Mouse (Mus musculus) liver, postnatal 0 days (tissue): ENCODE data around the gene Mixl1. TPM values are rescaled to one million over a fixed set of nuclear protein-coding genes. Genes with fewer than 3 reads are reported as not detected.

ENCODE experiments used
- ATAC-seq: fragments of 200-750 bp; cut with Nextera tagmentation; 2 replicates; pipeline ENCODE4 v1.8.0; 2017; ENCODE audit warnings: mild to moderate bottlenecking, moderate library complexity
- DNase-seq: peaks from one replicate; pipeline ENCODE4 v3.0.0-alpha.2; 2016
- H3K27ac ChIP-seq: fragments of 300-500 bp; sonication (generic); 2 replicates; pipeline ENCODE4 v1.5.1; 2014; ENCODE audit warnings: antibody characterized with exemption, moderate library complexity, mild to moderate bottlenecking, low read depth
- H3K27me3 ChIP-seq: fragments of 300-500 bp; sonication (generic); 2 replicates; pipeline ENCODE4 v1.6.1; 2014; ENCODE audit warnings: low read length, control low read depth, mixed read lengths; ENCODE audit not compliant: insufficient read depth
- H3K36me3 ChIP-seq: fragments of 300-500 bp; sonication (generic); replicated peaks from 2 replicates; pipeline ENCODE4 v1.6.1; 2014; ENCODE audit warnings: mild to moderate bottlenecking, control low read depth, low read length, moderate library complexity, mixed read lengths; ENCODE audit not compliant: insufficient read depth
- H3K4me1 ChIP-seq: fragments of 300-500 bp; sonication (generic); 2 replicates; pipeline ENCODE4 v1.6.1; 2014; ENCODE audit warnings: antibody characterized with exemption, mild to moderate bottlenecking, control low read depth; ENCODE audit not compliant: insufficient read depth
- H3K4me2 ChIP-seq: fragments of 300-500 bp; sonication (generic); 2 replicates; pipeline ENCODE4 v1.6.1; 2014; ENCODE audit warnings: low read depth, mild to moderate bottlenecking, low read length, moderate library complexity, mixed read lengths
- H3K4me3 ChIP-seq: fragments of 300-500 bp; sonication (generic); 2 replicates; pipeline ENCODE4 v1.5.1; 2014; ENCODE audit warnings: low read depth, low read length
- H3K9ac ChIP-seq: fragments of 300-500 bp; sonication (generic); replicated peaks from 2 replicates; pipeline ENCODE4 v1.6.1; 2014; ENCODE audit warnings: mild to moderate bottlenecking, moderate library complexity
- H3K9me3 ChIP-seq: fragments of 300-500 bp; sonication (generic); 2 replicates; pipeline ENCODE4 v1.6.1; 2016; ENCODE audit warnings: mild to moderate bottlenecking, control low read depth, low read length, mixed read lengths
- CTCF ChIP-seq: sonication (generic); IDR thresholded peaks from 2 replicates; pipeline ENCODE4 v1.5.1; 2016; ENCODE audit warnings: antibody characterized with exemption, low read depth
- EP300 ChIP-seq: IDR thresholded peaks from 2 replicates; pipeline ENCODE4 v1.6.1; 2016; ENCODE audit warnings: antibody characterized with exemption, low read depth, mild to moderate bottlenecking
- WGBS: fragments of 180-500 bp; shearing (Covaris S2); extraction: QIAGEN DNeasy Blood & Tissue Kit; methylation state at CpG from one replicate; pipeline ENCODE4 v1.1.7; 2014; ENCODE audit not compliant: insufficient replicate concordance; 5-methylcytosine and 5-hydroxymethylcytosine counted together
- polyA plus RNA-seq: library from polyadenylated mRNA; unstranded; fragments of >200 nt; fragmentation: Nextera tagmentation; extraction: Ambion mirVana; gene quantifications from 2 replicates; pipeline ENCODE4 v1.2.1, GENCODE M21; 2015

Mixl1 gene
- polyA plus RNA-seq, 1 experiment from 2014 or later = not detected

GRCm38 (mm10) chr1:180703400-180703799 lies 6.6 kb upstream of the Mixl1 start:
- Histone ChIP-seq H3K36me3 (no peaks in the 10 kb centered on the region), H3K9ac (peak overlapping the region; percentile 46; the same call in 1 of the 2 replicates), H3K4me1 (peaks cover 11% of the 10 kb centered on the region; the same call in 1 of the 2 replicates), H3K4me2 (peak overlapping the region; percentile 38), H3K9me3 (no peaks in the 10 kb centered on the region), H3K27me3 (no peaks in the 10 kb centered on the region), H3K27ac (no peak overlapping the region), H3K4me3 (0 out of 2 replicates have a peak overlapping the region, but pooled peaks have one; percentile 25)
- ATAC-seq (no peak), DNase-seq (no peak)
- TF ChIP-seq EP300 (no peak), CTCF (no peak)
- 36% methylated on average over 6 of the region's 6 CpGs for WGBS

- H3K9me3 ChIP-seq = no peaks in the 10 kb centered on the region
Measured at GRCm38 (mm10) chr1:180698063-180698462, 1.2 kb upstream of the Mixl1 start.

GRCm38 (mm10) chr1:180691284-180691683 lies 5.5 kb downstream of the Mixl1 start:
- Histone ChIP-seq H3K4me2 (no peak overlapping the region), H3K36me3 (peaks cover 34% of the 10 kb centered on the region), H3K27me3 (peaks cover 8% of the 10 kb centered on the region), H3K4me1 (no peaks in the 10 kb centered on the region), H3K27ac (no peak overlapping the region), H3K4me3 (no peak overlapping the region), H3K9me3 (no peaks in the 10 kb centered on the region), H3K9ac (no peak overlapping the region)
- ATAC-seq (no peak), DNase-seq (no peak)
- TF ChIP-seq CTCF (no peak), EP300 (no peak)
- WGBS = 82% methylated on average over 7 of the region's 7 CpGs

More at GRCm38 (mm10) chr1:180698063-180698462, 1.2 kb upstream of the Mixl1 start:
- ATAC-seq = no peak
- H3K4me3 ChIP-seq = no peak overlapping the region
- peaks cover 25% of the 10 kb centered on the region for H3K27me3 ChIP-seq
- H3K4me1 ChIP-seq = peaks cover 4% of the 10 kb centered on the region; the same call in 1 of the 2 replicates
- no peak for DNase-seq
- no peak for TF ChIP-seq CTCF
- no peak for TF ChIP-seq EP300
- H3K36me3 ChIP-seq = no peaks in the 10 kb centered on the region
- 44% methylated on average over 5 of the region's 5 CpGs for WGBS
- no peak overlapping the region for H3K9ac ChIP-seq
- no peak overlapping the region for H3K4me2 ChIP-seq
- H3K27ac ChIP-seq = no peak overlapping the region

Other genes starting within 250 kb of the Mixl1 start
- gene Stum, start 213.5 kb downstream of the Mixl1 start, polyA plus RNA-seq = 0.02 and 0.07 TPM in 2 replicates
- 18.9 and 23.3 TPM in 2 replicates for gene Parp1, start 128.1 kb downstream of the Mixl1 start, polyA plus RNA-seq
- gene Lin9, start 55.9 kb downstream of the Mixl1 start, polyA plus RNA-seq = 5.2 and 6.4 TPM in 2 replicates
- gene Acbd3, start 29.0 kb upstream of the Mixl1 start, polyA plus RNA-seq = 7.3 and 7.9 TPM in 2 replicates
- 1,306 and 1,327 TPM in 2 replicates for gene H3f3a, start 116.9 kb upstream of the Mixl1 start, polyA plus RNA-seq
- gene Sde2, start 154.1 kb upstream of the Mixl1 start, polyA plus RNA-seq = 11.5 and 11.8 TPM in 2 replicates
- gene Lefty2, start 196.1 kb upstream of the Mixl1 start, polyA plus RNA-seq = not detected in 2 replicates
- 33.3 and 43.4 TPM in 2 replicates for gene Pycr2, start 207.3 kb upstream of the Mixl1 start, polyA plus RNA-seq
- gene Lefty1, start 238.0 kb upstream of the Mixl1 start, polyA plus RNA-seq = 1.6 and 2.2 TPM in 2 replicates
- gene Tmem63a, start 245.3 kb upstream of the Mixl1 start, polyA plus RNA-seq = 6.3 and 7.4 TPM in 2 replicates